Mouse (Mus musculus): ENCODE results near the gene Cfap161.

GRCm38 (mm10) chr7:83811461-83811860 lies 16.8 kb upstream of the Cfap161 start:
- TF ChIP-seq CTCF (IDR thresholded peaks at IDR 0.05; ENCODE audit: borderline replicate concordance, extremely low read depth, insufficient read depth, insufficient read length), result no peak
- TF ChIP-seq POLR2A (IDR thresholded peaks at IDR 0.05; ENCODE audit: borderline replicate concordance, extremely low read depth, insufficient read depth, insufficient read length, poor library complexity, severe bottlenecking), result no peak

Measured in brain, embryonic 14.5 days (tissue).